In the genomic region with DNA sequence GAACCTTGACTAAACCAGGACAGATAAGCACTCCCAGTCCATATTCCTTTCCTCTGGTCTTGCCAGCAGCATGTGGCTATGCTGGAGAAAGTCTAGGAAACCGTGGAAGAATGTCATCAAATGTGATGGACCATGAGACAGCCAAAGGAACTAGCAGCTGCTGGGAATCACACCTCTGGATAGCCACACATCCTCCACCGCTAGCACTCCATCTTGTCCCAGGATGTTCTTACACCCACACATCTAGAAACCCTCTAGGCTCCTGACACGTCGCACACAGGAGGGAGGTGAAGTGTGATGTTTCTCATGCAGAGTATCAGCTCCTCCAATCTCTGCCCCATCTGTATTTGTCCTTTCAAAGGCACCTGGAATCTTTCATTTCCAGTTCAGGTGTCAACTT, we compare ENCODE assay signal across 18 mouse cellular contexts. TPM values are rescaled to one million over a fixed set of nuclear protein-coding genes. Genes with fewer than 3 reads are reported as not detected.
DNase-seq lines count a peak whose midpoint lies in the region; ATAC-seq and TF ChIP-seq lines count a peak whose summit lies in the region.
"Had no signal": no experiment of that assay in that cellular context is flagged by ENCODE, and none has a peak within 500 bp of the region (broad histone marks: within the 10 kb centered on the region; RNA-seq: fewer than 3 reads in every experiment).

No protein-coding gene starts in this region.

- intact Hi-C loops in left cerebral cortex, adult 2 months (cut with DNase I): loop anchor here (5.0 kb wide), 4 partner anchors 82 to 547 kb away; a partner anchor contains a TSS
- intact Hi-C loops in left cerebral cortex, postnatal 14 days (cut with DNase I): no loop called here

- H3K4me1 ChIP-seq in midbrain, postnatal 0 days (ENCODE audit: insufficient read depth, low read length): no peaks in the 10 kb centered on the region
- H3K4me1 ChIP-seq: embryonic facial prominence, embryonic 12.5 days; forebrain, embryonic 15.5 days; hindbrain, embryonic 12.5 days had no signal

- DNase-seq in left cerebral cortex, adult 9 months (ENCODE audit: low spot score in 2 of 2): peak; percentile 44 to 45
- DNase-seq in left cerebral cortex, adult 2 months (ENCODE audit: extremely low spot score in 1 of 2, low spot score in 2 of 2): no peak
- peak; percentile 40 to 61 for DNase-seq in frontal cortex, adult 2 months (ENCODE audit: extremely low spot score in 1 of 2, low spot score in 1 of 2)
- peak; percentile 18 to 68 for DNase-seq in left cerebral cortex, postnatal 14 days (ENCODE audit: low spot score in 2 of 2)
- no peak for DNase-seq in adrenal gland, postnatal 10 days
- no peak for DNase-seq in midbrain, postnatal 0 days (ENCODE audit: low spot score)
- DNase-seq: adrenal gland, adult 2 months; cerebellum, adult 11-12 months; cerebellum, adult 9-10 months; cerebellum, postnatal 25 days; gastrocnemius, postnatal 36 days; heart, adult 11 months; heart, postnatal 36 days had no signal

- TF ChIP-seq CTCF in left cerebral cortex, adult 2 months (IDR thresholded peaks at IDR 0.05): no peak
- no peak for TF ChIP-seq CTCF in midbrain, postnatal 0 days (IDR thresholded peaks at IDR 0.05)

- no peaks in the 10 kb centered on the region for H3K9me3 ChIP-seq in midbrain, postnatal 0 days (ENCODE audit: low read length)
- H3K9me3 ChIP-seq: embryonic facial prominence, embryonic 12.5 days; forebrain, embryonic 15.5 days; heart, embryonic 13.5 days; hindbrain, embryonic 12.5 days had no signal

- no peaks in the 10 kb centered on the region for H3K27me3 ChIP-seq in midbrain, postnatal 0 days (ENCODE audit: insufficient read depth, low read length)
- H3K27me3 ChIP-seq: embryonic facial prominence, embryonic 12.5 days; forebrain, embryonic 15.5 days; heart, embryonic 13.5 days; hindbrain, embryonic 12.5 days had no signal

- H3K9ac ChIP-seq in midbrain, postnatal 0 days (replicated peaks; ENCODE audit: low read length, poor library complexity, severe bottlenecking): no peak overlapping the region
- H3K9ac ChIP-seq: embryonic facial prominence, embryonic 12.5 days; forebrain, embryonic 15.5 days; heart, embryonic 13.5 days; hindbrain, embryonic 12.5 days had no signal

- peaks cover 71% of the 10 kb centered on the region for H3K36me3 ChIP-seq in midbrain, postnatal 0 days (ENCODE audit: insufficient read depth, low read length)

- WGBS in midbrain, postnatal 0 days: 97% methylated on average over 4 of the region's 4 CpGs

- no peak for ATAC-seq in midbrain, postnatal 0 days (ENCODE audit: low FRiP score)
- ATAC-seq: forebrain, embryonic 15.5 days; hindbrain, embryonic 16.5 days had no signal

- no peak overlapping the region for H3K27ac ChIP-seq in left cerebral cortex, adult 2 months
- H3K27ac ChIP-seq in midbrain, postnatal 0 days (ENCODE audit: low read depth, low read length): no peak overlapping the region
- H3K27ac ChIP-seq: embryonic facial prominence, embryonic 12.5 days; forebrain, embryonic 15.5 days; heart, embryonic 13.5 days; hindbrain, embryonic 12.5 days had no signal

- no peak overlapping the region for H3K4me2 ChIP-seq in midbrain, postnatal 0 days (ENCODE audit: low read depth, low read length, poor library complexity, severe bottlenecking)
- H3K4me2 ChIP-seq: embryonic facial prominence, embryonic 12.5 days; forebrain, embryonic 15.5 days; heart, embryonic 13.5 days; hindbrain, embryonic 12.5 days had no signal

- no peak overlapping the region for H3K4me3 ChIP-seq in left cerebral cortex, adult 2 months
- no peak overlapping the region for H3K4me3 ChIP-seq in midbrain, postnatal 0 days (ENCODE audit: low read depth, low read length)
- H3K4me3 ChIP-seq: embryonic facial prominence, embryonic 12.5 days; forebrain, embryonic 15.5 days; heart, embryonic 13.5 days; hindbrain, embryonic 12.5 days had no signal

RNA-seq across cellular contexts. Expression of a gene that starts 17.1 kb away (rescaled TPM):
- 100 to 1,000 TPM; 103 to 107 TPM for total RNA-seq in left cerebral cortex, adult 2 months (2021)
- polyA plus RNA-seq in frontal cortex, adult 2 months (2012; rRNA removed): 56.8 and 60.1 TPM in 2 replicates
- total RNA-seq in left cerebral cortex, postnatal 14 days (2021): 10 to 100 TPM; 86.0 to 89.7 TPM
- 10 to 100 TPM; 55.0 to 67.9 TPM for total RNA-seq in adrenal gland, postnatal 10 days (2021)
- 72.0 and 80.4 TPM in 2 replicates for total RNA-seq in midbrain, postnatal 0 days (2014; rRNA removed)
- polyA plus RNA-seq in midbrain, postnatal 0 days (2015; fragmentation: Nextera tagmentation; extraction: Ambion mirVana): 18.1 and 20.9 TPM in 2 replicates

RNA-seq across cellular contexts. Expression of a gene that starts 17.2 kb away (rescaled TPM):
- total RNA-seq in left cerebral cortex, adult 2 months (2021): 10 to 100 TPM; 25.9 to 28.3 TPM
- polyA plus RNA-seq in frontal cortex, adult 2 months (2012; rRNA removed): 15.9 and 16.0 TPM in 2 replicates
- 10 to 100 TPM; 18.5 to 24.4 TPM for total RNA-seq in left cerebral cortex, postnatal 14 days (2021)
- 10 to 100 TPM; 16.7 to 17.8 TPM for total RNA-seq in adrenal gland, postnatal 10 days (2021)
- 16.9 and 21.7 TPM in 2 replicates for total RNA-seq in midbrain, postnatal 0 days (2014; rRNA removed)
- 3.5 and 4.3 TPM in 2 replicates for polyA plus RNA-seq in midbrain, postnatal 0 days (2015; fragmentation: Nextera tagmentation; extraction: Ambion mirVana)

Comparison
In these comparisons a context has a peak if more than half of its experiments do, and no peak if none do; other contexts are left out.
1. DNase-seq: peak in left cerebral cortex, adult 9 months (2 of 2), frontal cortex, adult 2 months (2 of 2) and left cerebral cortex, postnatal 14 days (2 of 2); none in left cerebral cortex, adult 2 months (0 of 2), adrenal gland, postnatal 10 days (single experiment) and midbrain, postnatal 0 days (single experiment).